Mouse (Mus musculus): ENCODE results near the gene Pdgfc.

Gene Pdgfc

GRCm38 (mm10) chr3:81154420-81154819 is 118.2 kb downstream of the Pdgfc start:
- DNase-seq (ENCODE audit: low spot score in 2 of 2): no peak

GRCm38 (mm10) chr3:81160457-81161165 is 124.4 kb downstream of the Pdgfc start:
- DNase-seq (ENCODE audit: low spot score in 2 of 2): no peak

GRCm38 (mm10) chr3:81162129-81162528 is 125.9 kb downstream of the Pdgfc start:
- no peak for DNase-seq (ENCODE audit: low spot score in 2 of 2)

- no peak for DNase-seq (ENCODE audit: low spot score in 2 of 2)
Observed at GRCm38 (mm10) chr3:81164091-81164490, 127.9 kb downstream of the Pdgfc start.

DNA sequence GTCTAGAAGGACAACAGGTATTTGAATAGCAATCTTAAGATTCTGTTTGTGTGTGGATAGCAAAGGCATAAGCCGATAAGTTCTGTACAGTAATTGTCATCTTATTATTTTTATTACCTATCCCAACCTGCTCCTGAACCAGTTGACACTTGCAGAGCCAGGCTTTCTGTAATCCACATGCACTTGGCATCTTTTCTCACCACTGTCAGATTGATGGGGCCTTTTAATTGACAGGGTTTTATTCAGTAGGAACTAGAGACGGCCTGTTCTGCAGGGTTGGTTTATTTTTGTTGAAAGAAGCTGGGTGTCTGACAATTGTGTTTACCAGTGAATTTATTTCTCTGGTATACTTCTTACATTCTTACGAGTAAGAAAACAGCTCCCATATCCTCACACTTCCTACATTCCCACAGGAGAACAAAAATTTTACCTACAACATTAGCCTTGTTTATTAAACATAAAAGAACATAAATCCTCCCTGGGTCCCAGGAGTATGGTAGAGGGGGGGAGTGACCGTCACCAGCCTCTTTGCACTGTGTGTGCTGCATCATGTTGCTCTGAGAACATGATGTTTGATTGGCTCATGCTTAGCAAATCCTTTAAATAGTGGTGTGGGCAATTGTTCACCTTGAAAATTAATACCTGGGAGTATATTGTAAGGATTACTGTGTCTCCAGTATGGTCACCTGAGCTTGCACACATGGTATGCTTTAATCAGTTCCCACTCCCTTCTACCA is 134.0 kb downstream of the Pdgfc start:
- no peak for DNase-seq (ENCODE audit: low spot score in 2 of 2)

DNA sequence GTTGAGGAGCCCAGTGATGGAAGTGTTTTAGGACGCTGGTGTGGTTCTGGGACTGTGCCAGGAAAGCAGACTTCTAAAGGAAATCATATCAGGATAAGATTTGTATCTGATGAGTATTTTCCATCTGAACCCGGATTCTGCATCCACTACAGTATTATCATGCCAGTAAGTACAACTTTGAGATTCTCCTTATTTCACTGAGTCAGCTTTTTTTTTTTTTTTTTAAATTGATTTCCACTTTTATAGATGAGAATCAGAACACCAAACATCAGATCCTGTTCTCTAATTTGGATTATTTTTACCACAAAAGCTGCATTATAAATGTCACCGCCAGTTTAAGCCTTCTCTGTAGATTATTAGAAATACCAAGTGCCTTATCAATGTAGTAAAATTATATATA is 138.6 kb downstream of the Pdgfc start:
- no peak for DNase-seq (ENCODE audit: low spot score in 2 of 2)

GRCm38 (mm10) chr3:81181319-81182013 is 145.2 kb downstream of the Pdgfc start:
- DNase-seq (ENCODE audit: low spot score in 2 of 2): no peak

DNA sequence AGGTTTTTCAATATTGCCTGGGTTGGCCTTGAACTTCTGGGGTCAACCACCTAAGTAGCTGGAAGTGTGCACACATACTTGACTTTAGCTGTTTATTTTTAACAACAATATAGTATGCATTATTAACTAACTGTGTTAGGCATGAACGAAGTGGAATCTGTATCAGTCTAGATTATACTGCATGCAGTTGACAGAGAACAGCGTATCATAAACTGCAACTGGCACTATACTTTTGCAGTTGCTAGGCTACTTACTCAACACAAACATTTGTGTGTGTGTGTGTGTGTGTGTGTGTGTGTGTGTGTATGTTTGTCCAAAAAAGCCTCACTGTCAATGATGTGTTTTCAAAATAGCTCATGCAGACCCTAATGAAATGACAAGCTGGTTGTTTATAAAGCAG is 160.7 kb downstream of the Pdgfc start:
- DNase-seq (ENCODE audit: low spot score in 2 of 2): no peak

DNA sequence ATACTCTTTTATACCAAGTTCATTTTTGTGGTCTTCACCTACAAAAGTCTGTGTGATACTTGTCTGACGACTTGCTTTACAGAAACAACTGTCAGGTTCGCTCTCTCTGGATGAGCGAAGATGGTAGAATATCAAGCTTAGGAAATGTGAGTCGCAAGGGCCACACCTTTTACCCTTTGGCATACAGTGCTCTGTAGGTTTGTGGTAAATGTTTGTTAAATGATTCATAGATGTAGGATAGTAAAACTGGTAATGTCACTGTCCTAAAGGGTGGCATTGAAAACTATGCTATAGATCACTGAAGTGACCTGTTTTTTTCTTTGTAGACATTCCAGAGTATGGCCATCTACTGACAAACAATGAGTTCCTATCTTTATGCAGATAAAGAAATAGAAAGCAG is 161.4 kb downstream of the Pdgfc start:
- DNase-seq (ENCODE audit: low spot score in 2 of 2): no peak

DNA sequence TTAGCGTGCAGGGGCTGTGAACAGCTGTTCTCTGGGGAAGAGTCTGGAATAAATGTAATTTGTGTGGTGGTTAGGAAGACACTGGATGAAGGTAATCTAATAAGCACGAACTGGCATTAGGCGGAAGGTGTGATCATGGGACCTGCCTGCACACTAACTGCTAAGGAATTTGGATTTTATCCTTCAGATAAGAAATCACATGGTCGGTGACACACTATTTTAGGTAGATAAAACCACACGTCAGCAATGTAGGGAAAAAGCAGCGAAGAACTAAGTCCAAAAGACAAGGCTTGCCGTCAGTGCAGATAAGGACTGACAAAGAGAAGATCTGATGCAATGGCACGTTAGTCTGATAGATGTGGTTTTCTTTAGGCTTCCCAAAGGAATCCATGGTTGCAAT is 164.4 kb downstream of the Pdgfc start:
- DNase-seq (ENCODE audit: low spot score in 2 of 2): no peak

DNA sequence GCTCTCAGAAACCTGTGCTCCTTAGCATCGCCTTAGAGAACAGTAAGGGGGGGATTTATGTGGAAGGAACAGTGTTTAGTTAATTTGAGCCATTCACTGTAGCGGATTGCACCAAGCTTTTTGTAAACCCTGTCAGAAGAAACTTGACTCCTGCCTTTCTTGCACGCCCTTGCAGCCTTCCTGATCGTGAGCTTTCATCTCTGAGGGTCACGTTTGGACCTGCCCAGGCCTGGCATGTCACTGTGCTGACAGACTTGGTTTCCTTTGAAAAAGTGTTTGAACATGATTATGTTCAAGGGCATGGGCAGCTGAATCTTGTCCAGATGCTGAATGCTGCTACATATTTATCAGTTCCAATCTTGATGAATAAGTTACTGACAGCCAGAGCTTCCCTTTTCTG is 169.0 kb downstream of the Pdgfc start:
- DNase-seq (ENCODE audit: low spot score in 2 of 2): peak in 1 of 2 experiments; percentile 30

- no peak for DNase-seq (ENCODE audit: low spot score in 2 of 2)
Observed at GRCm38 (mm10) chr3:81208246-81208645, 172.0 kb downstream of the Pdgfc start.

GRCm38 (mm10) chr3:81211147-81211546 is 174.9 kb downstream of the Pdgfc start:
- no peak for DNase-seq (ENCODE audit: low spot score in 2 of 2)

DNA sequence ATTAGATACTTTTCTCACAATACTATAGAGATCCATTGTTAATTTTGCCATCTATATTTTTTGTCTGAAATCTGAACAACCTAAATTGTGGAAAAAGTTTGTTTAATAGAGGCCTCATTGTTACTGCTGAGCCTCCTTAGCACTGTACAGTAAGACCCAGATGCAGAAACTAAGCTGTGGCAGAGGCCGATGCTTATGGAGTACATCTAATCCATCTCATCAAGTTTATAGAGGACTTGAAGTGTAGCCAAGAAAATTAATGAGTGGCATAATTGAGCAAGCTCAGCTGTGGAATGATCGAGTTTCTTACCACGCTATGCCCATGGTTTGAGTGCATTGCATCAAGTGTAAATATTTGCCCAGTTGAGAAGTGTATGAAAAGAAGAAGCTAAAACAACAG is 175.4 kb downstream of the Pdgfc start:
- no peak for DNase-seq (ENCODE audit: low spot score in 2 of 2)

GRCm38 (mm10) chr3:81215547-81216118 is 179.4 kb downstream of the Pdgfc start:
- DNase-seq (ENCODE audit: low spot score in 2 of 2): no peak

GRCm38 (mm10) chr3:81221682-81222081 is 185.5 kb downstream of the Pdgfc start:
- no peak for DNase-seq (ENCODE audit: low spot score in 2 of 2)

DNA sequence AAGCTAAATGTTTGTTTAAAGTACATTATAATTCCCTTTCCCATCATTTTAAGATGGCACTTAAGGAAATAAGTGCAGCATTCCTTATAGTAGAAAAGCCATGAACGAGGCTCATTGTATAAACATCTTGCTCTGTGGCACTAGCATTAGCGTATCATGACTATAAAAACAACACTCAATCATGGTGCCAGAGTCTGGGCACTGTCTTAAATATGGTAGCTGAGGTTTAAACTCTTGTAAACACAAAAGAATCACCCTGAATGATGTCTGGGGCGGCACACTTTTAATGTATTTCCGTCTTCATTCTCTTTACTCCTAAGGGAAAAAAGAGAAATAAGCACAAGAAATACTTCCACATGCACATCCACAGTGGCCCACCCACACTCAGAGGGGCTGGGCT is 192.1 kb downstream of the Pdgfc start:
- DNase-seq (ENCODE audit: low spot score in 2 of 2): no peak

DNA sequence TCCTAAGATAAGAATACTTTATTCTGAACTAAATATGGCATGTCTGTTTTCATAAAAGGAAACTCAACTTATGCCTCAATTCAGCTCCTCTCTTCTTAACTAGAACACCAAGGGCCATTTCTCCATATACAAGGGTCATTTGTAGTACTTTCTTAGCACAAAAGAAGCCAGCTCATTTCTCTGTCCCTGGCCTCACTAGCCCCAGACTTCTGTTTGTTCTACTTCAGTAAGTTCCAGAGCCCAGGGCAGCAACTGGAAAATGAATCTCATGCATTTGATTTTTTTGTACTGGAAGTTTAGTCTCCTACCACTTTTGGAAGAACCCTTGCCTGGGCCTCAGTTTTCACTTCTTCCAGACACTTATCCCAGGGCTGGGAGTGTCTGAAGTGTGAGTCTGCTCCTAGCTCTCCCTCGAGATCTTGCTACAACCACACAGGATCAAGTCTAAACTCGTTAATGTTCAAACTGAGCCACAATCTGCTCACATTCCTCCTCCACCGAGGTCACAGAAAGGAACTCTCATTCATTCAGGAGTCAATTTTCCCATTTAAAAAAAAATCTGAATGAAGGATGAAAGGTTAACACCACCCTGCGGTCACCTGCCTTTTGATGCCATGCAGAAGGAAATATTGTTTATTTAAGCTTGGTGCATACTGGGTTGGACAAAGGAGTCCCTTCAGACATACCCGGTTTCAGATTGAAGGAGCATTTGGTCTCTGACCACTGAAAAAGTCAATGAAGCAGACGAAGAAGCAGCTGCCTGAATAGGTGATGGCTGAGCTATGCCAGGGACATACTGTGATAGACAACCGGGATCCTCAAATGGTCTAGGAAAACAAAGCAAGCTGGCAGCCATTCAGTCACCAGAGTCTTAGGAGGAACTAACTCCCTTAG is 206.7 kb downstream of the Pdgfc start:
- no peak for DNase-seq (ENCODE audit: low spot score in 2 of 2)

DNA sequence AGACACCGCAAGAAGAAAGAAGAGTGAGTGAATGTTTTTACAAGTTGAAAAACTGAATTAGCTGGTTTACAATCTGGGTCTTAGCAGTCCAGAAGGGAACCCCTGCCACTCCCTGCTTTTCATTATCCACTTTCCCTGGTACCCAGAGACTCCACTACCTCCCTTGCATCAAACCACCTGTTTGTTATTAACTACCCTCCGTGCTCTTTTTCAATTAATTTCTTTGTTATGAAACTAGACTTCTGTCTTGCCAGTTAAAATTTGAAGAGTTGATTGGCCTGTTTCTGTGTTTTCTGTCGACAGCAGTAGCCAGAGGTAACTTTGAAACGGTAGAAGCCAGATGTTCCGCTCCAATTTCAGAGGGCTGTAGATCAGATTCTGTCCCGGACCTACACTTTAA is 207.4 kb downstream of the Pdgfc start:
- DNase-seq (ENCODE audit: low spot score in 2 of 2): no peak

DNA sequence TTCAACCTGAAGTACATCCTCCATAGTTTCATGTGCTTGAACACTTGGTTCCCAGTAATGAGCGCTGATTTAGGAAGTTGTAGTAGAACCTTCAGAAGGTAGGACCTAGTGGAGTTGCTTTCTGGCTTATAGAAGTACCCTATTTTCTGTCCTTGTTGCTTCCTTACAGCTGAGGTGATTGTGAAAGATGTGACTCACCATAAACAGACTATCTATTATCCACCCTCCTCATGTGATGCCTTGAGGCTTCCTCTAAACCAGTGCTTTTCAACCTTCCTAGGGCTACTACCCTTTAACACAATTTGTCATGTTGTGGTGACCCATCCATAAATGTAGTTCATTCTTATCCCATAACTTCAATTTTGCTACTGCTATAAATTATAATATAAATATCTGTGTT is 226.6 kb downstream of the Pdgfc start:
- no peak for DNase-seq (ENCODE audit: low spot score in 2 of 2)
